Mouse (Mus musculus) kidney, embryonic 14.5 days (tissue): Measurements from ENCODE around the gene Hikeshi. TPM values are rescaled to one million over a fixed set of nuclear protein-coding genes. Genes with fewer than 3 reads are reported as not detected.

Experiments used
- ATAC-seq: fragments of 200-750 bp; cut with Nextera tagmentation; 2 replicates; pipeline ENCODE4 v1.8.0; 2017; ENCODE audit warnings: moderate number of reproducible peaks, mild to moderate bottlenecking, moderate TSS enrichment, moderate library complexity; ENCODE audit not compliant: low FRiP score, low TSS enrichment
- H3K27ac ChIP-seq: fragments of 300-500 bp; sonication (generic); 2 replicates; pipeline ENCODE4 v1.5.1; 2014; ENCODE audit warnings: low read depth, mild to moderate bottlenecking, low read length, moderate library complexity, mixed read lengths
- H3K27me3 ChIP-seq: fragments of 300-500 bp; sonication (generic); 2 replicates; pipeline ENCODE4 v1.6.1; 2014; ENCODE audit warnings: mild to moderate bottlenecking, low read length; ENCODE audit not compliant: control insufficient read depth, insufficient read depth
- H3K36me3 ChIP-seq: fragments of 300-500 bp; sonication (generic); 2 replicates; pipeline ENCODE4 v1.6.1; 2014; ENCODE audit warnings: low read length, mixed read lengths; ENCODE audit not compliant: control insufficient read depth, insufficient read depth
- H3K4me1 ChIP-seq: fragments of 300-500 bp; sonication (generic); 2 replicates; pipeline ENCODE4 v1.6.1; 2014; ENCODE audit warnings: low read length, mixed read lengths; ENCODE audit not compliant: control insufficient read depth, insufficient read depth
- H3K4me2 ChIP-seq: fragments of 300-500 bp; sonication (generic); replicated peaks from 2 replicates; pipeline ENCODE4 v1.6.1; 2014; ENCODE audit warnings: low read depth, mild to moderate bottlenecking, low read length
- H3K4me3 ChIP-seq: fragments of 300-500 bp; sonication (generic); 2 replicates; pipeline ENCODE4 v1.5.1; 2014; ENCODE audit warnings: mild to moderate bottlenecking, low read length
- H3K9ac ChIP-seq: fragments of 300-500 bp; sonication (generic); 2 replicates; pipeline ENCODE4 v1.6.1; 2014; ENCODE audit warnings: low read depth, mild to moderate bottlenecking, low read length, moderate library complexity
- H3K9me3 ChIP-seq: fragments of 300-500 bp; sonication (generic); 2 replicates; pipeline ENCODE4 v1.6.1; 2016; ENCODE audit warnings: low read length; ENCODE audit not compliant: control insufficient read depth
- WGBS: fragments of 180-500 bp; shearing (Covaris S2); extraction: QIAGEN DNeasy Blood & Tissue Kit; methylation state at CpG from one replicate; pipeline ENCODE4 v1.1.7; 2014; 5-methylcytosine and 5-hydroxymethylcytosine counted together
- polyA plus RNA-seq: library from polyadenylated mRNA; unstranded; fragments of >200 nt; fragmentation: Nextera tagmentation; extraction: Ambion mirVana; gene quantifications from 2 replicates; pipeline ENCODE4 v1.2.1, GENCODE M21; 2014

The Hikeshi gene
- polyA plus RNA-seq, 1 experiment from 2014 or later = 144 TPM

- H3K4me1 ChIP-seq = no peaks in the 10 kb centered on the region
- H3K9ac ChIP-seq = no peak overlapping the region
- WGBS = 97% methylated on average over 15 of the region's 15 CpGs
- no peak overlapping the region for H3K27ac ChIP-seq
- H3K4me2 ChIP-seq = no peak overlapping the region
- no peak for ATAC-seq
- peaks cover 8% of the 10 kb centered on the region; the same call in 1 of the 2 replicates for H3K36me3 ChIP-seq
- H3K27me3 ChIP-seq = no peaks in the 10 kb centered on the region
- no peaks in the 10 kb centered on the region for H3K9me3 ChIP-seq
- H3K4me3 ChIP-seq = no peak overlapping the region
Observed at GRCm38 (mm10) chr7:89923441-89924180, 17.4 kb downstream of the Hikeshi start.

GRCm38 (mm10) chr7:89917776-89918175 is 23.2 kb downstream of the Hikeshi start:
- Histone ChIP-seq H3K4me2 (no peak overlapping the region), H3K9me3 (no peaks in the 10 kb centered on the region), H3K27ac (no peak overlapping the region), H3K9ac (no peak overlapping the region), H3K4me3 (no peak overlapping the region), H3K36me3 (peaks cover 12% of the 10 kb centered on the region; the same call in 1 of the 2 replicates), H3K4me1 (no peaks in the 10 kb centered on the region), H3K27me3 (no peaks in the 10 kb centered on the region)
- 93% methylated on average over 4 of the region's 4 CpGs for WGBS
- ATAC-seq = no peak

GRCm38 (mm10) chr7:89916711-89917110 is 24.3 kb downstream of the Hikeshi start:
- Histone ChIP-seq H3K27me3 (no peaks in the 10 kb centered on the region), H3K9me3 (no peaks in the 10 kb centered on the region), H3K4me1 (no peaks in the 10 kb centered on the region), H3K27ac (no peak overlapping the region), H3K36me3 (peaks cover 12% of the 10 kb centered on the region; the same call in 1 of the 2 replicates), H3K4me3 (no peak overlapping the region), H3K9ac (no peak overlapping the region), H3K4me2 (no peak overlapping the region)
- ATAC-seq = no peak
- 97% methylated on average over 5 of the region's 5 CpGs for WGBS

DNA sequence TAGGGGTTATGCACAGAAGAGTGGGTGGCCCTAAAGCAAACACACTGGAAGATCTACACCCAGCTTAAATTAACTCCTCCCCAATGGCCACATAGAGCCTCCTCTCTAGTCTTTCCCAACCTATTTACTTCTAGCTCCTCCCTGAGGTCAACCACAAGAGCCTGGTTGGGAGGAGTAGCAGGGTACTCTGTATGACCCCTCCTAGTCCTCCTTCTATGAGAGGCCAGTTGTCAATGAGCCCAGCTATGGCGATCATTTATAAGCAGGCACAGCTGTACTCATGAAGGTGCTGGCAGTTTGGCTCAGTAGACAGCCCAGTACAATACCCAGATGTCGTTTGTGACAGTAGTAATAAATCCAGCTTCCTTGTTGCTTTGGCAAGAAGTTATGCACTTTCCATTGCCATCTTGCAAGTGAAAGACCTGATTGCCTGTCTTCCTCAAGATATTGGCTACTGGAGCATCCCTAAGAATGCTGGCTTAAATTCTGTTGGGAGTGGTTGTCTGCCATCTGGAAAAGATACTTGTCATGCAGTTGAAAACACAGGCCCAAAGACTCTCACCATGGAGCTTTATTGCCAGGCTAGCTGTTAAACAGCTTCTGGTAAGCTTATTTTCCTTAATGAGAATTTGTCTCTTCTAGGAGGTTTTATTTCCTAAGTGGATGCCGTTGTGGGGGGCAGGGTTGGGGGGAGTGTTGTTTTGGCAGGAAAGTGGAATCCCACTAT is 27.4 kb downstream of the Hikeshi start:
- no peak overlapping the region for H3K4me2 ChIP-seq
- no peak for ATAC-seq
- H3K27me3 ChIP-seq = no peaks in the 10 kb centered on the region
- H3K36me3 ChIP-seq = peaks cover 12% of the 10 kb centered on the region; the same call in 1 of the 2 replicates
- no peak overlapping the region for H3K27ac ChIP-seq
- no peak overlapping the region for H3K9ac ChIP-seq
- H3K4me3 ChIP-seq = no peak overlapping the region
- no peaks in the 10 kb centered on the region for H3K4me1 ChIP-seq
- no peaks in the 10 kb centered on the region for H3K9me3 ChIP-seq
- WGBS = 80% methylated on average over 3 of the region's 3 CpGs

GRCm38 (mm10) chr7:89912356-89912755 is 28.6 kb downstream of the Hikeshi start:
- Histone ChIP-seq H3K36me3 (peaks cover 6% of the 10 kb centered on the region; the same call in 1 of the 2 replicates), H3K4me3 (no peak overlapping the region), H3K27me3 (no peaks in the 10 kb centered on the region), H3K4me2 (no peak overlapping the region), H3K27ac (no peak overlapping the region), H3K9me3 (no peaks in the 10 kb centered on the region), H3K9ac (no peak overlapping the region), H3K4me1 (no peaks in the 10 kb centered on the region)
- 84% methylated on average over 3 of the region's 3 CpGs for WGBS
- no peak for ATAC-seq

DNA sequence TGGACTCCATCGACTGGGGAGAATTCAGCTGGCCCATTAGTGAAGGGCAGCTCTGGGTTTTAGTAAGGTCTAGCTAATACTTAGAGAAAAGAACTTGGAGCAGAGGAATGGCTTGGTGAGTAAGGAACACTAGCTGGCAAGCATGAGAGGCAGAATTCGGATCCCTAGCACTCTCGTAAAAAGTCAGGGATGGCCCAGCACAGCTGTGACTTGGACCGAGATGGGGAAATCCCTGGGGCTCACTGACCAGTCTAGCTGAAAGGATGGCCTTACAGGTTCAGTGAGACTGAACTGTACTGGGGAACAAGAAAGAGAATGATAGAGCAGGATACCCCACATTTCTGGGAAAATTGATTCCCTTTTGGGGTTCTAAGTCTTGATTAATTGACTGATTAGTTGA is 31.3 kb downstream of the Hikeshi start:
- H3K27ac ChIP-seq = no peak overlapping the region
- no peaks in the 10 kb centered on the region for H3K9me3 ChIP-seq
- no peak overlapping the region for H3K9ac ChIP-seq
- no peaks in the 10 kb centered on the region for H3K36me3 ChIP-seq
- no peaks in the 10 kb centered on the region for H3K27me3 ChIP-seq
- H3K4me3 ChIP-seq = no peak overlapping the region
- H3K4me2 ChIP-seq = no peak overlapping the region
- no peaks in the 10 kb centered on the region for H3K4me1 ChIP-seq
- no peak for ATAC-seq
- 79% methylated on average over 4 of the region's 4 CpGs for WGBS

DNA sequence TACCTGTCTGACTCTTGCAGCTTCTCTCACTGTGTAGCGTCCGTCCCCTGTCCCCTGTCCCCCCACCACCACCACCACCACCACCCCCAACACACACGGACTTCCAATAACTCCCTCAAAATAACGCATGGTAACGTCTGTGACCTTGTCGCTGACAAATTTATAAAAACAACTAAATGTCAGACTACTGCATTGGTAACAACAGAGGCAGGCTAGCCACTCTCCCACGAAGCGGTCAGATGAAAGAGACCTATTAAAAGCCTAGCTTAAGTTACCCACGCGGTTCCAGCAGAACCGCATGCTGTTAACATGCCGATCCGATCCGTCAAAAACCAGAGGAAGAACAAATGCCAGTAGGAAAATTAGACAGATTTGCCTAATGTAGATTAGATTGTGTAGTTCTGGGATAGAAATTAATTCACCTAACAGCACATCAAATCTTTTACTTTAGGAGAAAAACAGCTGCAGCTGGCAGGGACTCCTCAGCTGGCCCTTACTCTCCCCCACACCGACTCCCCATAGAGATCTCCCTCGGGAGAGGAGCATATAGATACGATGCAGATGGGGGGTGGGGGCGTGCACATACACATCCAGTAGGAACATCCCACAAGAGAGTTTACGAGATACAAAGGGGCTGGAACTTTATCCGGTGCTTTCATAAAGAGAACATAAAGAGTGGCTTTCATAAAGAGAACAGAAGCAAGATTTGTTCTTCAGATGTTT is 31.9 kb downstream of the Hikeshi start:
- no peak overlapping the region for H3K27ac ChIP-seq
- H3K9ac ChIP-seq = no peak overlapping the region
- no peaks in the 10 kb centered on the region for H3K27me3 ChIP-seq
- H3K9me3 ChIP-seq = no peaks in the 10 kb centered on the region
- no peak for ATAC-seq
- H3K4me3 ChIP-seq = no peak overlapping the region
- WGBS = 57% methylated on average over 20 of the region's 20 CpGs
- H3K36me3 ChIP-seq = no peaks in the 10 kb centered on the region
- no peaks in the 10 kb centered on the region for H3K4me1 ChIP-seq
- no peak overlapping the region for H3K4me2 ChIP-seq

DNA sequence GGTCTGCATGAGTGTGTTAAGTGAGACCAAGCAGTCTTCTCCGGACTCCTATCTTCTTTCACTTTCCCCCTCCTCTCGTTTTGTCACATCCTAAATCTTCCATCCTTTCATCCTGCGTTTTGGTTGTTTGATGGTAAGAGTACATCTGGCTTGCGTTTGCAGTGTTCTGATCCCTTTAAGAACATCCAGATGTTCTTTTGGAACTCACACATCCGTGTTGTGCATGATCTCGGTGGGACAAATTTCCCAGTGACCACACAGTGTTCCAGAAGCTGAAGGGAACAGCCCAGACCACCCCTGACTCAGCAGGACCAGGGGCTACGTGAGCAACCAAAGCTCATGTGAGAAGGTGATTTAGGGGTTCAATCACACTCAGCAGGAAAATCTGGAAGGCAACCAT is 32.6 kb downstream of the Hikeshi start:
- WGBS = 60% methylated on average over 7 of the region's 7 CpGs
- Histone ChIP-seq H3K9ac (no peak overlapping the region), H3K27me3 (no peaks in the 10 kb centered on the region), H3K4me3 (no peak overlapping the region), H3K4me2 (no peak overlapping the region), H3K4me1 (no peaks in the 10 kb centered on the region), H3K36me3 (no peaks in the 10 kb centered on the region), H3K27ac (no peak overlapping the region), H3K9me3 (no peaks in the 10 kb centered on the region)
- no peak for ATAC-seq

GRCm38 (mm10) chr7:89907950-89908349 is 33.1 kb downstream of the Hikeshi start:
- no peak for ATAC-seq
- Histone ChIP-seq H3K27ac (no peak overlapping the region), H3K4me1 (no peaks in the 10 kb centered on the region), H3K4me2 (no peak overlapping the region), H3K9ac (no peak overlapping the region), H3K27me3 (no peaks in the 10 kb centered on the region), H3K36me3 (no peaks in the 10 kb centered on the region), H3K4me3 (no peak overlapping the region), H3K9me3 (no peaks in the 10 kb centered on the region)
- WGBS = 22% methylated on average over 8 of the region's 8 CpGs
